In genomic region chr16:95647854-95648253, GRCm38 (mm10) we compare ENCODE assay signal across 8 mouse cellular contexts. TPM values are rescaled to one million over a fixed set of nuclear protein-coding genes. Genes with fewer than 3 reads are reported as not detected.
DNase-seq lines count a peak whose midpoint lies in the region; ATAC-seq and TF ChIP-seq lines count a peak whose summit lies in the region.

No protein-coding gene starts in this region.

- peak; percentile 93 for TF ChIP-seq CTCF in kidney, adult 2 months (conservative IDR thresholded peaks at IDR 0.05; ENCODE audit: insufficient read depth, insufficient read length, low read depth, low read length)

- H3K27ac ChIP-seq in liver, embryonic 12.5 days, result no peak overlapping the region
- no peak overlapping the region for H3K27ac ChIP-seq in kidney, adult 2 months (ENCODE audit: insufficient read depth, low read depth, low read length)
- H3K27ac ChIP-seq in limb, embryonic 10.5 days, result peak overlapping the region; percentile 51
- H3K27ac ChIP-seq in stomach, embryonic 15.5 days, result no peak overlapping the region

- no peaks in the 10 kb centered on the region for H3K9me3 ChIP-seq in liver, embryonic 12.5 days (replicated peaks)
- no peaks in the 10 kb centered on the region for H3K9me3 ChIP-seq in limb, embryonic 10.5 days (replicated peaks)
- no peaks in the 10 kb centered on the region for H3K9me3 ChIP-seq in stomach, embryonic 15.5 days

- H3K36me3 ChIP-seq in liver, embryonic 12.5 days, result no peaks in the 10 kb centered on the region
- no peaks in the 10 kb centered on the region for H3K36me3 ChIP-seq in kidney, adult 2 months (ENCODE audit: control insufficient read depth, insufficient read depth, low read length)
- no peaks in the 10 kb centered on the region for H3K36me3 ChIP-seq in limb, embryonic 10.5 days
- no peaks in the 10 kb centered on the region for H3K36me3 ChIP-seq in stomach, embryonic 15.5 days

- 0 out of 2 replicates have a peak, but pooled peaks cover 4% of the 10 kb centered on the region for H3K4me1 ChIP-seq in liver, embryonic 12.5 days
- H3K4me1 ChIP-seq in kidney, adult 2 months (ENCODE audit: control insufficient read depth, insufficient read depth, low read length), result no peaks in the 10 kb centered on the region
- H3K4me1 ChIP-seq in limb, embryonic 10.5 days, result peaks cover 35% of the 10 kb centered on the region
- H3K4me1 ChIP-seq in stomach, embryonic 15.5 days, result 0 out of 2 replicates have a peak, but pooled peaks cover 3% of the 10 kb centered on the region

- peak; percentile 66 for DNase-seq in liver
- peak; percentile 82 to 88 for DNase-seq in cerebellum, postnatal 36 days
- DNase-seq in gastrocnemius, adult 8-10 months (ENCODE audit: low spot score in 2 of 2), result peak; percentile 44 to 52
- peak; percentile 76 for DNase-seq in kidney, adult 2 months
- DNase-seq in limb, embryonic 10.5 days (ENCODE audit: low spot score), result peak; percentile 88
- peak; percentile 24 to 51 for DNase-seq in natural killer cell, adult 2 months (ENCODE audit: low spot score in 2 of 2)

- no peak overlapping the region for H3K9ac ChIP-seq in liver, embryonic 12.5 days
- H3K9ac ChIP-seq in stomach, embryonic 15.5 days, result no peak overlapping the region

- no peak for TF ChIP-seq POLR2A in kidney, adult 2 months (IDR thresholded peaks at IDR 0.05; ENCODE audit: low read depth, low read length)

- ATAC-seq in liver, embryonic 12.5 days, result no peak
- ATAC-seq in stomach, embryonic 15.5 days (ENCODE audit: insufficient read depth, low FRiP score, low read depth), result peak; percentile 27; the same call in 1 of the 2 replicates

- 12% methylated on average over 13 of the region's 13 CpGs for WGBS in liver, embryonic 12.5 days (ENCODE audit: insufficient replicate concordance)
- WGBS in kidney, adult 2 months, result 8% methylated on average over 13 of the region's 13 CpGs
- 12% methylated on average over 13 of the region's 13 CpGs for WGBS in limb, embryonic 10.5 days
- 15% methylated on average over 13 of the region's 13 CpGs for WGBS in stomach, embryonic 15.5 days

- H3K4me2 ChIP-seq in liver, embryonic 12.5 days, result no peak overlapping the region
- no peak overlapping the region for H3K4me2 ChIP-seq in stomach, embryonic 15.5 days

- H3K27me3 ChIP-seq in liver, embryonic 12.5 days (replicated peaks), result no peaks in the 10 kb centered on the region
- H3K27me3 ChIP-seq in kidney, adult 2 months (replicated peaks; ENCODE audit: control insufficient read depth, insufficient read depth, low read length), result no peaks in the 10 kb centered on the region
- H3K27me3 ChIP-seq in limb, embryonic 10.5 days (ENCODE audit: low read depth, poor library complexity, severe bottlenecking), result no peaks in the 10 kb centered on the region
- H3K27me3 ChIP-seq in stomach, embryonic 15.5 days (replicated peaks), result no peaks in the 10 kb centered on the region

- H3K4me3 ChIP-seq in liver, embryonic 12.5 days, result no peak overlapping the region
- no peak overlapping the region for H3K4me3 ChIP-seq in kidney, adult 2 months (ENCODE audit: insufficient read depth, low read depth, low read length)
- H3K4me3 ChIP-seq in limb, embryonic 10.5 days, result no peak overlapping the region
- H3K4me3 ChIP-seq in stomach, embryonic 15.5 days (replicated peaks), result no peak overlapping the region

RNA-seq across cellular contexts. Expression of gene Ets2, which starts 54.0 kb away (rescaled TPM):
- 18.6 and 19.7 TPM in 2 replicates for polyA plus RNA-seq in liver, embryonic 12.5 days (2016; fragmentation: Nextera tagmentation; extraction: Ambion mirVana)
- total RNA-seq in gastrocnemius, adult 8-10 months (2022), result 10 to 100 TPM; 27.4 to 29.4 (median 27.5) TPM
- polyA plus RNA-seq in kidney, adult 2 months (2012; rRNA removed), result 33.8 and 38.8 TPM in 2 replicates
- 110 and 119 TPM in 2 replicates for polyA plus RNA-seq in limb, embryonic 10.5 days (2016; fragmentation: Nextera tagmentation; extraction: Ambion mirVana)
- polyA plus RNA-seq in stomach, embryonic 15.5 days (2015; fragmentation: Nextera tagmentation; extraction: Ambion mirVana), result 59.2 and 60.1 TPM in 2 replicates

Comparison
In these comparisons a context has a peak if more than half of its experiments do, and no peak if none do; other contexts are left out.
1. DNase-seq: peak in every context shown above with its lines; median percentile 88 in limb, embryonic 10.5 days; 85 in cerebellum, postnatal 36 days; 76 in kidney, adult 2 months; 66 in liver; 48 in gastrocnemius, adult 8-10 months; 38 in natural killer cell, adult 2 months.